Mouse (Mus musculus) embryo, embryonic 9.5 days (tissue): ENCODE data around the gene Cops8.

Source experiments
- DNase-seq: peaks from one replicate; pipeline ENCODE4 v3.0.0-alpha.2; 2017; ENCODE audit errors: extremely low spot score

Gene Cops8

DNA sequence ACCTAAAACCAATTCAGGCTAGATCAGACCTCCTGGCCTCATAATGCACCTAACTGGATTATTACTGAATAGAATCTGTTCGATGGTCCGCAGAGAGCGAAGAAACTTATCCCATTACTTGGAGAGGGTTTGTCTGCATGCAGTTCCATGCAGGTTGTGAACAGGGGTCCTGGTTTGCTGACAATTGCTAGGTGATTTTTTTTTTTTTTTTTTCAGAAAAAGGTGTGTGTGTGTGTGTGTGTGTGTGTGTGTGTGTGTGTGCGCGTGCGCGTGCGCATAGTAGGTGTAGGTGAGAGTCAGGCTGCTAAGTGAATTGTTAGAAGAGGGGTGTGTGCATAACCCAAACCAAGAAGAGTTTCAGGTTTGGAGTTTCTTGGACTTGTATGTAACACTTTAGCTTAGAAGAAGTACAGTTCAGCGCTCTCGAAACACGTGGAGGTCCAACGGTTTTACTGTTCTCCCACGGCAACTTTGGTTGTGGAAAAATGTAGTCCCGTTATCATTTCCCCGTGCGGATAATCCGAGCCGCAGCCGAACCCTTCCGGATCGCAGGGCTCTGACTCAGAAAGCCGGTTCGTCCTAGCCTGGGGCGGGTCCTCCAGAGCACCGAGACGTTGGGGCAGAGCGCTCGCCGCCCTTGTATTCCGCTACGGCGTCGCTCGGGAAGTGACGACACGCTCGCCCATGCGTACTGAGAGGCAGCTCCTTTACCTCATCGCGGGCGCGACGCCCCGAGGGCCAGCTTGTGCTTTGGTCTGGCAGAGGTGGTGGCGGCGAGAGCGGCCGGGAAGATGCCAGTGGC lies at the start of gene Cops8:
Gene Cops8, plus strand, starts transcription at position 223 of the 802 bp plus-strand sequence.
- DNase-seq, result peak; percentile 96

DNA sequence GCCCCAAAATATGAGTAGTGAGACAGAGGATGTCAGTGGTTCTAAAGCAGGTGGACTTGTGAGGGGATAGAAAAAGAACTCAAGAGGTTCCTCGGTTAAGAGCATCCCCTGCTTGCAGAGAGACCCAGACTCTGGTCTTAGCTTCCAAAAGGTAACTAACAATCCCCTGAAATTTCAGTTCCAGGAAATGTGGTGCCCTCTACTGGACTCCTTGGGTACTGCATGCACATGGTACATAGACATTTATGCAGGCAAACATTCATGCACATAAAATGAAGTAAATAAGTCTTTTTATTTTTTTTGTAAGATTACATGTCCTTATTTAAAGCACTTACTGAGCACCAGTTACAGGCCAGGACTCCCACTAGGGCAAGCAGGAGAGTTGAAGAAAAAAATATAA lies 45.6 kb upstream of the Cops8 start:
- DNase-seq, result no peak

DNA sequence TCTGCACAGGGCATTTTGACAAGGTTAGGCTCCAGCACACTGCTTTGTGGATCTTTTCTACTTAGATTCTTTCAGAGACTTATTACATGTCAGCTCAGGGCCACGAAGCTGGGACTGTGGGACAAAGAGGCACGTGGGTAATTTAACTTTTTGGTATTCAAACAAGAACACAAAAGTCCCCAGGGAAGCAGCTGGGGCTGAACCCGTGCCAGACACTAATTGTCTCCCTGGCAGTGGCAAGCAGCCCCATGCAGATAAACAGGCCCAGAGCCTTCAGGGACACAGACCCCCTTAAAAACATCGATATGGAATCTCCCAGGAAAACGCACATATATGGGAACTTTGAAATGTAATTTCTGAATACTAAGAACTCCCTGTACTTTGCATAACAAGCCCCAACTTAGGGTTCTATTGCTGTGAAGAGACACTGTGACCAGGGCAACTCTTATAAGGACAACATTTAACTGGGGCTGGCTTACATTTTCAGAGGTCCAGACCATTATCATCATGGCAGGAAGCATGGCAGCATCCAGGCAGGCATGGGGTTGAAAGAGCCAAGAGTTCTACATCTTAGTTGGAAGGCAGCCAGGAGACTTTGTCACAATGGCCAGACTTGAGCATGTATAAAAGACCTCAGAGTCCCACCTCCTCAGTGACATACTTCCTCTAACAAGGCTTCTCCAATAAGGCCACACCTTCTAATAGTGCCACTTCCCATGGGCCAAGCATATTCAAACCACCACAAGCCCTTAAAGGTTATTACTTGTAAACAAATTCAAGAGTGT lies 41.6 kb upstream of the Cops8 start:
- DNase-seq, result no peak

DNA sequence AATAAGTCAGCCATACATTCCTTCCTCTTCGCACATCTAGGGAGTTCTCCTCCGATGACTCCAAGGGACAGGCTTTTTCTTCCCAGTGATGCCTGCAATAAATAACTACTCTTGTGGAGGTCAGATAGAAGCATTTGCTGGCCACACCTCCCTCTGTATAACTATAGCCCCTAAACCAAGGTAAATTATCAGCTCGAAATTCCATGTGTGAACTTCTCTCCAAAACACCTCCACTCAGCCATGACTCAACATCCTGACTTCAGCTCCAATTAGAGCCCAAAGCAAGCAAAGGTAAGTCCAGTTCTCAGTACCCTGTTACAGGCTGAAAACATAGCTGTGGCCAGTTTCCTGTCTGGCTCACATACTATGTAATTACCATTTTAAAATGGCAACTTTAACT lies 38.8 kb upstream of the Cops8 start:
- no peak for DNase-seq

DNA sequence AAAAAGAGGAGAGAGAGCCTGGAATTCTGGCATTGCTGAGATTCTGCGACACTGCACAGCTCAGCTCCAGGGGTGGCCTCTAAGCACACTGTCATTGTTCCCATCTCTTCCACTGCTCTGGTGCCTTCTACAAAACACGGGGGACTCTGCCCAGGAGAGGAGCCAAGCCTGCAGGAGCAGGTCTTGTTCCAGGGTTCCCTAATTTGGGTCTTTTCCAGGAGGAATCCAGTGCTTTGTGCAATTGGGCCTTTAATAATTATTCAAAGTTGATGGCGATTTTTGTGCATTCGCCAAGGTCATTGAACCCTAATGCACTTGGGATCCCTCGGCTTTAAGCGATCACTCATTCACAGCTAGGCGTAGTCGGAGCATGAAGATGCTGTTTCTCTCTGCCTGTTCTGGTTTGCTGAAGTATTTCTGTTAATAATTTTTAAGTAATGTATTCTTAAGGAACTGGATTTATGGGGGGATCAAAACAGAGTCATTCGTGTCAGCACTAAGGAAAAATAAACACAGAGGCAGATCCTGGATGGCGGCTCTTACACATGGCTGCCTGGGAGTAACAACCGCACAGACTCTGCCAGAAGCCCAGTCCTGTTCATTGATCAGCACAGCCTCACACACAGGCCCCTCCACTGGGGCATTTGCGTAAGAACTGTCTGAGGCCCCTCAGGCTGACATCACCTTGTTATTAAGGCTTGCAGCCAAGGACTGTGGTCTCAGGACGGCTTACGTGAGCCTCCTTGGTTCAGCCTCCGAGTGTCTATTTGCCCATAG lies 35.9 kb upstream of the Cops8 start:
- DNase-seq, result no peak

DNA sequence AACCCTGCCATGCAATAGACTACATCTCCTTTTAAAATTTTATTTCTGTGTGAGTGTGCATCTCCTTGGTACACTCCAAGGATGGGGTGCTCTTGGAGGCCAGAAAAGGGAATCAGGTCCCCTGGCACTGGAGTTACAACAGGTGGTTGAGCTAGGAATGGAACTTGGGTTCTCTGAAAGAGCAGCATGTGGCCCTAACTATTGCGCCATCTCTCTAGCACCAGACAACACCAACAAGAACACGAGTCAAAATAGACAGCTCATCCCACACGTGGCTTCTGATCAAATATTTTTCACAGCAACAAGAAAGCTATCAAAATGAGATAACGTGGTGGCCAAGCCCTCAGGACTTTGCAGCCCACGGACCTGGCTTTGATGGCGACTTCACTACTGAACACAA lies 28.9 kb upstream of the Cops8 start:
- DNase-seq, result no peak

DNA sequence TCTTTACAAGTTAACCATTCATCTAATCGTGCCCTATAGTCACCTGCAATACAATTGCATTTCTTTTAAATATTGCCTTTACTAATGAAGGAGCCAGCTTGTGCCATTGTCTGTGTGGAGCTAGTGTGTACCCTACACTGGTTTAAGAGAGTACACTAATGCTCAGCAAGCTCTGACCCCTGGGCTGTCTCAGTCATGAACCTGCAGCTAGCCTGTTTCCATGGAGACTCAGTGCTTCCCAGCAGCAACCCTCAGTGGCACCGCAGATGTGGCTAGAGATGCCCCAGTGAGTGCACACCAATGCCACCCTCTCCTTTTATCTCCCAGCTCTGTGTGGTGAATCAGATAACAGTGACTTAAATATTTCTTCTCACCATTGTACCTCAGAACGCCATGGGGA lies 27.9 kb upstream of the Cops8 start:
- no peak for DNase-seq

DNA sequence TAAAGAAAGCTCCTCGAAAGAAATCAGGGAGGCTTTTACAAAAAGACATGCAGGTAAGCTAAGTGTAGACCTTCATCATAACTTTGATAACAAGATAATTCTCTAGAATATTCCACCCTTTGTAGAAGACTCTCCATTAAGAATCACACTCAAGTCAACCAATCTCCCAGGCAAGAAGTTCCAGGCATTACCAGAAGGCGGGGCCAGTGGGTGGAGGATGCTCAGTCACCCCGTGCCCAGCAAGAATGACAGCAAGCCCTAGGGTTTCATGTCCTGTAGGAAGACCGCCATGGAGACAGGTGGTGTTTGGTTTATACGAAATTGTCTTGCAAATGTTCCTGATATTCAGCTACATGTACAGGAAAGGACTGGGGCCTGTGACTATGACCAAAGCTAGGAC lies 25.4 kb upstream of the Cops8 start:
- DNase-seq, result no peak

DNA sequence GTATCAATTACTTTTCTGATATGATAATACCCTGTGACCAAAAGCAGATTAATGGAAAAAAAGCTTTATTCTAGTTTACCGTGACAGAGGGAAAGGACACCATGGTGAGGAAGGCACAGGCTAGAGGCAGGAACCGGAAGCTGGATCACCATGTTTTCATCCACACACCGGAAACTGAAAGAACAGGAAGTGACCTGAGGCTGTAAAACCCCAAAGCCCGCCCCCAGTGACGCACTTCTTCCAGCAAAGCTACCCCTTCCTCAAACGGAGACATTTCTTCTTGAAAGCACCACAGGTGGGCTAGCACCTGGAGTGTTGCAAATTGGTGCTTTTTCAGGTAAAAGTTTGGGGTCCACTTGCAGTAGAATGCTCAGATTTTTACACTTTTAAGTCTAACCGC lies 20.1 kb upstream of the Cops8 start:
- no peak for DNase-seq

DNA sequence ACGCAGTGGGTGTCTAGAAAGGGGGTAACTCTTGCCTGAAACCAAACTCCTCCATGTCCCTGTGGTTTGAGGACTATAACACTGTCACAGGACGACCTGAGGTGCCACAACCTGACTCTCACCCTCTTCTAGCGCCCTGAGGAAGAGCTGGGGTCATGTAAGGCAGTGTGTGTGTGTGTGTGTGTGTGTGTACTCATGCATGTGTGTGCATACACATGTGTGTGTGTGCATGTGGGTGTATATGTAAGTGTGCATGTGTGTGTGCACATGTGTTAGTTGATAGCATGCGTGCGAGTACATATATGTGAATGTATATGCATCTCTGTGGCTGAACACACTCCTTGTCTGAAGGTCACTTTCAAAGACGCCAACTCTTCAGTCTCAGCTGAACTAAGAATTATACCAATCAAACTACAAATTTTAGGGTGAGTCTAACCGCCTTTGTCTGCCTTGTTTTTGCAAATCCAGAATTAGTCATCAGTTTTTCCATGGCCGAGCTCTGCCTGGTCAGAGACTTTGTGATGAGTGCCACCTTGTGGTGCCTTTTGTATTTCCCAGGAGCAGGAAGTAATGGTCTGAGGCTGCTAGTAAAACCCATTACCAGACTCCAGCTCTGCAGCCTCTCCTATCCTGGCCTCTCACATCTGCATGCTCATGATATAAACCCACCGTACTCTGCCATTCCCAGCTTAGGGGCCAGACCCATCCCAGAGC lies 14.6 kb upstream of the Cops8 start:
- DNase-seq, result peak; percentile 79

DNA sequence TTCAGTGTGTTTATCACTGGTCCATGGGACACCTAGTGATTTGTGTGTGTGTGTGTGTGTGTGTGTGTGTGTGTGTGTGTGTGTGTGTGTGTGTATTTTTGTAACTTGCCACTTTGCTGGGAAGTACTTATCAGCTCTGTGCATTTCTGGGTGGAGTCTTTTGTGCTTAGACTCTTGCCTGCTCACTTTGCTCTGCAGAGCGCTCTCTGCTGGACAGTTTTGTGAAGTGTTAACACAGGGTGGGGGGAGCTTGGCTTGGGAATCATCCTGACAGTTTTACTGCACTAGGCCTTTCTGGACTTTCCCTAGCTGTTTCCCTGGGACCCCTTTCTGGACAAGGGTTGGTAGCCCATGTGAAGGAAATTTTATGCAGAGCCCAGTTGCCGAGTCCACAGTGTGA lies 12.0 kb upstream of the Cops8 start:
- peak; percentile 73 for DNase-seq

DNA sequence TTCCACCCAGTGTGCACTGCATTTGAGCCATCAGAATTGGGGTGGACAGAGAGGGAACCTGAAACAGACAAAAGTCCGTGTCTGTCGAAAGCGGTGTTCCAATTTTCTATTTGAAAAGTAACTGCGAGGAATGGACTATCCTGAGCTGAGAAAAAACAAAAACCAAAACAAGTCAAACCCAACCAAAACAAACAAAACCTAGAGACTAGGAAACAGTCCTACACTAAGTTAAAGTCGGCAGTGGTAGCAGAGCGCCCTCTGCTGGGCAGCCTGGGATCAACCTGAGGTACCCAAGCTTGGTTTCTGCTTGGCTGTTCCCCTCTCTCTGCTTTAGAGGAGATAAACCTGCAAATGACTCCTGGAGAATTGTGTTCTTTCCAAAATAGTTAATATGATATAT lies 10.0 kb upstream of the Cops8 start:
- DNase-seq, result peak; percentile 78

DNA sequence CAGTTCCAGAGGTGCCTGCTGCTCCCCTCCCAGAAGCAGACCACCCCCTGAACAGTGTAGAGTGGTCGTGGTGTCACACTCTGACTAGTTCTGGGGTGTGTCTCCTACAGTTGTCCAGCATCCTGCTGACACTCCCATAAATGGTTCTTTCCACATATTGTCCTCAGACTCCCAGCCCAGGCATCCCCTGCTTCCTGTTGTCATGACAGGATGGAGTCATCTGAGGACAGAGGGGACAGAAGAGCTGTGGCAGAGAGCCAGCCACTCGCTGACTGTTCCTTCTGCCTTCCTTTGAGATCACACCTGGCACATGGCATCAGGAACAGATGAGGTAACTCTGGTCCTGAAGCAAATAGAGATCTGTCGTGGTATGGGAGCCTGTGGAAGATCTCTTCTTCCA lies 3.6 kb upstream of the Cops8 start:
- no peak for DNase-seq

DNA sequence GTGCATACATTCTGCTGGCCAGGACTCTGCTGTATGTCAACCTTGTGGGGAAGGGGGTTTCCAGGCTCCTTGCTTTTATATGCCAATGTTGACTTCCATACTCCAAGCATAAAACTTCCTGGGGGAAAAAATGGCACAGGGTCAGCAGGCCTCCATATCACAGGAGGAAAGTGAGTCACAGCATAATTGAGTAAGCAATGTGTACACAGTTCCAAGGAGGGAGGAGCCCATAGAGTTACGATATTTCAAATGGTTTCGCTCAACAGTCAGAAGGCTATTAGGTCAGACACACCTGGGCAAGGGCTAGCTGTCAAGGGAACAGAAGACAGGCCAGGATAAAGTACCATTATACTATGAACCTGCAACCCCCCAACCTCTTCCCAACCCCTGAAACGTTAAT lies 1.7 kb upstream of the Cops8 start:
- no peak for DNase-seq

DNA sequence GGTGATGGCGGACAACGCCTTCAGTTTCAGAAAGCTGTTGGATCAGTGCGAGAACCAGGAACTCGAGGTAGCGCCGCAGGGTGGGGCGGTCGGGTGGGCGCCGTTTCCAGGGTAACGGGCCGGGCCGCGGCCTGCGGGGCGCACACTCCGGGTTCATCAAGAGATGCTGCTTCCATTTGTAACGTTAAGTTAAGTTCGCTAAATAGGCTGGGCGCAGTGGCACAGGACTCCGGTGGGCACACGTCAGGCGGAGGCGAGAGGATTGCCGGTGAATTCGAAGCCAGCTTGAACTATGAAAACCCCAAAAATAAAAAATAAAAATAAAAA lies 743 bp downstream of the Cops8 start:
- no peak for DNase-seq

DNA sequence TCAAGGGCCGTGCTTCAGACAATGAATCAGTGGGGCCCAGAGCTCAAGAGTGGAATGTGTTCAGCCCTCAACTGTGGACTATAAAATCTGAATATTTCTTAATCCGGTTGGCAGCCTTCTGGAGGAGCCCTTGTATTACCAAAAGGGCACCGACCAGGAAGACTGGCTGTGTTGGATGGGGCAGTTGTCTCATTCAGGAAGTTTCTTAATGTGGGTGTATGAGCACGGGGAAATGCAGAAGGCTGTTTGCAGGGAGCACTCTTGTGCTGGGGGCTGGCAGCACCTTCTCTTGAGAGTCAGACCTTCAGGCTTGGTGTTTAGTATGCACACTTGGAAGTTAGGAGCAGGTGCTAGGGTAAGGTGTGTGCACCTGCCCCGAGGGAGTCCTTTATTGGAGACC lies 6.6 kb downstream of the Cops8 start:
- DNase-seq, result no peak

DNA sequence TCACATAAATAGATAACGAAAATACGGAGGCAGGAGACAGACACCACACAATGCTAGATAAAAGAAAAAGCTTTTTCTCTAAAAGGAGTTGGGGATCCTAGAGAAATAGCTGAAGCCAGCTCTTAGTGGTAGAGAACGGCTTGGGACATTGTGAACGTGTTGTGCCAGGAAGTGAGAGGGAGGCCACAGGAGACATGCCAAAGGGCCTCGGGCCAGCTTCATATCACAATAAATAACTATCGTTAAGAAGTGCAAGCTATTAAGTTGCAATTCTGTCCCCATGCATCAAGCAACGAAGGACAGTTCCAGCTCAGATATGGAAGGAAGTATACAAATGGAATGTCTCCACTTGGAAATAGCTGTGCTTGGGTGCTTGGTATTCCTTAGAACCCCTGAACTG lies 14.5 kb downstream of the Cops8 start:
- DNase-seq, result no peak

DNA sequence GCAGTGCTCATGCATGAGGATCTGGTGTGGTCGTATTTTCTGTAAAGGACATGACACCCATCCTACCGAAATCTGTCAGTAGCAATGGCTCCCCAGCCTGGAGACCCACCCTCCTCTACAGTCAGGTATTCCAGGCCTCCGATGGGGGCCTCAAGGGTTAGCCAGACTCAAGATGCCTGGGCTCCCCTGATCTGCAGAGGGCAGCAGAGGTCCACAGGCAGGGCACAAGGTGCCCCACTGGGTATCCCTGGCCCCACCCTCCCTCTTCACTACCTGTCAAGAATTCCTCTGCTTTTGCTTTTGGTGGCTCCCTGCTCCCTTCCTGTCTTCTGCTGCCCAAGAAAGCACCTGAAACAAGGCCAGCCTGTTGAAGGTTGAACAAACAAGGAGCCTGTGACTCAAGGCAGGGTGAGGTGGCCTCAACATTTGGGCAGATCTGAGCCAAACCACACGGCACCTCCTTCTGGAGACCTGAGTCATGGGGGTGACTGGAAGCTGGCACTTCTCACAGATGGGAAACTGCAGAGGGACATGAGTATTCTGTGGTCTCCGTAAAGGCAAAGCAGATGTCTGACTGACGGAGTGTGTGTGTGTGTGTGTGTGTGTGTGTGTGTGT lies 30.7 kb downstream of the Cops8 start:
- DNase-seq, result no peak

DNA sequence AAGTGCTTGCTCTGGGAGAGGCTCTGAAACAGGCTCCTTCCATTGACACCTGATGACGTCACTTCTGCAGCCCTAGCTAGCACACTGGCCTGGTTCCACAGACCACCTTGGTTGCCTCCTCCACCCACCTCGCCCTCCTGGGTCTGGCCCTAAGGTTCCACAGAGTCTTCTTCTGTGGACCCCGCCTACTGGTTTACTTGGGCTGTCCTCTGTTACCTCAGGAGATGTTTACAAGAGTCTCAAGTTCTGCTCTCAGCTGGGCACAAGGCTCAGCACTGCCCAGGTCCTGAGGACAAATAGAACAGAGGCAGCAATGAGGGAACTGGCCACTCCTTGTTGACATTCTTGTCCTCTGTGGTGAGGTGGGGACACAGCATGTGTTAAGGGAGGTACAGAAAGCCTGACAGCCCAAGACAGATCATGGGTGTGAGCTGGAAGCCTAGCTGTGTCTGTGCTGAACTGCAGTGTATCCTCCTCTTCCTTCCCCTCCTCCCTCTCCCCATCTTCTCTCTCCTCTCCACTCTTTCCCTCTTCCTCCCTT lies 31.5 kb downstream of the Cops8 start:
- no peak for DNase-seq

DNA sequence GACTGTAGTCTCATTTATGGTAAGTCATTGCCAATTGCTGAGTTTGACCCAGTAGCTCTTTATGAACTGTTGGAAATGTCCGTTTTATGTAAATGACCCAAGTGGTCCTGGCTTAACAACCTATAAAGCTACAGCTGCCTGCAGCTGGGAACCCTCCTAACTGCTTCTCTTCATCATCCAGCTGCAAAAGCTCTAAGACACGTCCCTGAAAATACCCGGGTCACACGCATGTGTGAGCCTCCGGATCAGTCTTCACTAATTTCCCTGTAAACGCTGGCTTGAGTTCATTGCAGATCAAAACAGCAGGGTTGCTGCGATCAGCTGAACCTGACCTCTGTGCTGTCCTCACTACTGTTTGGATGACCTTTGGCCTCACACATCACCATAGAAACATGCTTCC lies 35.6 kb downstream of the Cops8 start:
- no peak for DNase-seq

DNA sequence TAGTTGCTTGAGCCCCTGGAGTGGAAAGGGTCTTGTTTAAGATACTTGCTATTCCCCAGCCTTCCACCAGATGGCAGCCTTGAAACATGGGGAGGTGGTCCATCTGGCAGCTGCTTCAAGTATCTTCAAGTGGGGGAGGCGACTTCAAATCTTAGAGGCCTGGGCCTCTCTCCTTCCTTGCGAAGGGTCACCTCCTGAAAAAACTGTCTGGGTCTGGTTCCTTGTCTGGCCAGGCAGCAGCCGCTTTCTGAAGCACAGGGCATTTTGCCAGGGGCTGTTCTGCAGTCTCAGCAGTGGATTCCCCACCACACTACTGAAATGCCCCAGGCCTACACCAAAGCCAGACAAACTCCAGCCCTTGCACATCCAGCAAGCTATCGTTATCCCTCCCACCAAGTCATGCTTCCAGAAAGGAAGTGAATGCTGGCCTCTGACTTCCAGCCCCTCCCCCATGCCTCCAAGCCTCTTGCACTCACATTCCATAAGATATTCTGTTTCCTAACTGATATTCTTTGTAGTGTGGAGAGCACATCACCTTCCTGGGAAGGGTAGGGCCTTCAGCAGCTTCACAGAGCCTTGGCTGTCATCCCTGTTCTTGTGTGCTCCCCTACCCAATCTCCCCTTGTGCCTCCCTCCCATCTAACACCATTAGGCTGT lies 48.1 kb downstream of the Cops8 start:
- DNase-seq, result peak; percentile 83
